Mouse (Mus musculus) adrenal gland, postnatal 14 days (tissue): Measurements from ENCODE around the gene Wwc2. TPM values are rescaled to one million over a fixed set of nuclear protein-coding genes. Genes with fewer than 3 reads are reported as not detected.
A peak's percentile ranks its signal among the peaks of the same experiment; 100 is the strongest.

ENCODE experiments used
- DNase-seq: peaks from one replicate; pipeline ENCODE4 v3.0.0; 2021; ENCODE audit warnings: mixed read lengths
- total RNA-seq: library from RNA; stranded (reverse); gene quantifications from 2 replicates; pipeline ENCODE4 v1.2.3, GENCODE M21; 2021

Gene Wwc2
- total RNA-seq, 1 experiment from 2014 or later = 26.5 TPM

GRCm38 (mm10) chr8:47791986-47792385, 198.7 kb downstream of the Wwc2 start:
- DNase-seq = no peak

DNA sequence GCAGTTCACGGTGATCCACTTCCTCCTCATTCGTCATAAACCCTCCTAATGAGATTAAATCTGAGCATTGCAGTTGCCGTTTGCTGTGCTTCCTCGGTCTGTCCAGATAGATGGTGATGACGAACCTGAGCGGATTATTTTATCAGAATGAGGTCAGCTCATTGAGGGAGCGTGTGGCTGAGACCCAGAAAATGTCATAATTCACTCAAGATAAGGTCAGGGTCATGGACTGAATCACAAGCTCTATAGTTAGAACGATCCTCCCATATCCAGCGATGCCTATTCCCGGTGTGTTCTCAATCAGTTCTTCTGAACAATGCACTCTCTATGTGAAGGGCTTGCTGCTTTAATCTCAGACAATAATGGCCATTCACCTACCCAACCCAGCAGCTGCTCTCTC, 203.0 kb downstream of the Wwc2 start:
- DNase-seq = peak; percentile 71

DNA sequence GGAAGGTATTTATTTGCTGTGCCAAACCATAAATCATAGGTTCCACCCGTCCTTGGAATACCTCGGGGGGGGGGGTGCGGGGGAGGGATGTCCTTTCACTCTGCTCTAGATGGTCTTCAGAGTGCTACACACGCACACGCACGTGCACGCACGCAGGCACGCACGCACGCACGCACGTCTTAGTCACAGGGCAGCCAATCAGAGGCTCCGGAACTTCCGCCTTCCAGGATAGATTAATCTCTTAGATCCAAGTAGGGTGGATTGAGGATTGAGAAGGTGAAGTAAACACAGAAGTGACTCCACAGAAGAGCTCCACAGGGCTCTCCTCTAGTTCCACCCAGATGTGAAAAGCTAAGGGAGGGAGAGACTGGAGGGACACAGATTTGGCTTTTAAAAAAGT, 204.4 kb downstream of the Wwc2 start:
- peak; percentile 38 for DNase-seq

- no peak for DNase-seq
These were observed 206.3 kb downstream of the Wwc2 start for GRCm38 (mm10) chr8:47784436-47784835.

- DNase-seq = no peak
These were observed 206.8 kb downstream of the Wwc2 start for GRCm38 (mm10) chr8:47783944-47784343.

DNA sequence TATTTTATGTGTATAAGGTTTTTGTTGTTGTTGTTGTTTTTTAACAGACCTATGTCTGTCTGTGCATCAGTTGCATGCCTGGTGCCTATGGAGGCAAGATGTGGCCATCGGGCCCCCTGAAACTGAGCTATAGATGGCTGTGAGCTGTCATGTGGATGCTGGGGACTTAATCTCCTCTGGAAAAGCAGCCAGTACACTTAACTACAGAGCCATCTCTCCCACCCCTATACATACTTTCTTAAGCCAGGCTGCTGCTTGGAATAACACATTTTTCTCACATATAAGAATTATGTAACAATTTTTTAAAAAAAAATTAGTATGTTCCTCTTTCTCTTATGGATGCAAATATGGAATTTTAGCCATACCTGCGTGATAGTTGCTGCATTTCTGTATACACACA, 207.2 kb downstream of the Wwc2 start:
- DNase-seq = no peak

- no peak for DNase-seq
These were observed 208.8 kb downstream of the Wwc2 start for GRCm38 (mm10) chr8:47781881-47782280.

DNA sequence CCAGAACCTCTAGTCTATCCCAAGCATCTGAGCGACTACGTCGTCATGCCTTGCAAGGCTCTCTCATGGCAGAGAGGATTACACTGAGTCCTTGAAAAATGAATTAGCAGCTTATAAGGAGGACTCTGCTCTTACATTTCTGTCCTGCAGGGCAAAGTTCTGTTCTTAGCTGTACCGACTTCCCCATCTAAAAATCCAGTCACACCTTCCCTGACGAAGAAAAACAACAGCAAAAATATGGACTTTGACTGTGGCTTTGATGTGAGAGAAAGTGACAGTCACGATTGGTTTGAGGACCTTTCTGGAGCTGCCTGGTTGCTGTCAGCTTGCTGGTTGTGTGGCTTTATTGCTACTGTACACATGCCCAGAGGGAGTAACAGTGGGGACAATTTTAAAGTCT, 211.1 kb downstream of the Wwc2 start:
- DNase-seq = no peak

- no peak for DNase-seq
These were observed 213.3 kb downstream of the Wwc2 start for GRCm38 (mm10) chr8:47777415-47777814.

Other genes with a start within 250 kb of the Wwc2 start
- not detected in 2 replicates for gene Cldn24, start 168.8 kb downstream of the Wwc2 start, total RNA-seq
- 0.53 and 0.59 TPM in 2 replicates for gene Cldn22, start 166.4 kb downstream of the Wwc2 start, total RNA-seq
- gene Dctd, start 108.2 kb upstream of the Wwc2 start, total RNA-seq = 8.9 TPM in 2 replicates